Mouse (Mus musculus) spleen, postnatal 4 days (tissue): ENCODE results near the gene Txndc9.

Source experiments
- DNase-seq, 2 experiments: peaks; one replicate each; pipeline ENCODE4 v3.0.0; 2022; ENCODE audit warnings: low spot score in 2 of 2

Gene Txndc9

DNA sequence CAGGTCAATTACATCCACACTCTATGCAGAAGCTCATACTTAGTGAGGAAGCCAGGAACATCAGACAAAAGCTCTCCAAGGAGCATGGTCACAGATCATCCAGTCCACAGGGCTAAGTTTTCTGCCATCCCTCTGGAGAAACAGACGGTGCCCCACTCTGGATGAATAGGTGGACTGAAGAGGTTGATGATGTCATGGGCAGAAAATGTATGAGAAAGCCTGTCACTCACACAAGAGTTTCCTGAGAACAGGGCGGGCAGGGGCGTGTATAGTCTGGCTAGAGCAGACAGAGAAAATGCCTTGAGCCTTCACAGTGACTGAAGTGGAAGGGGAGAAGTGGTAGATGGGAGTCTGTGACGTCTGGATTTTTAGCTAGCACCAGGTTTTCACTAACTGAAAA lies 26.2 kb downstream of the Txndc9 start:
- no peak for DNase-seq

DNA sequence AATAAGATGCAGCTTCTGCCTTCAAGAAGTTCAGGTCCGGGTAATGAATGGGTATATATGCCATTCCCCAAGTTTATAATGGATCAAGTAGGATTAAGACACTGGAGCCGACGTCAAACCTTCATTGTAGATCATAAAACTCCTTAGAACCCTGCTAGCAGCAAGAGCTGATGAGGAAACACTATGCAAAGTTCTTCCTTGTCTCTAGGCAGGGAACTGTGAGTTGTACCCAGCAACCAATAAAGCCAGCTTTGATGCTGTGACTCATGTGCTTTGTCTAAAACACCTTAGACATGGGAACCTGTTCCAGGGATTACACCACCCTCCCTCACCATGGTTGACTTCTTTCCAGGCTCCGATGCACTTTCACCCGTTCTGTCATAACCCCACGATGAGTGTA lies 28.9 kb downstream of the Txndc9 start:
- no peak for DNase-seq

DNA sequence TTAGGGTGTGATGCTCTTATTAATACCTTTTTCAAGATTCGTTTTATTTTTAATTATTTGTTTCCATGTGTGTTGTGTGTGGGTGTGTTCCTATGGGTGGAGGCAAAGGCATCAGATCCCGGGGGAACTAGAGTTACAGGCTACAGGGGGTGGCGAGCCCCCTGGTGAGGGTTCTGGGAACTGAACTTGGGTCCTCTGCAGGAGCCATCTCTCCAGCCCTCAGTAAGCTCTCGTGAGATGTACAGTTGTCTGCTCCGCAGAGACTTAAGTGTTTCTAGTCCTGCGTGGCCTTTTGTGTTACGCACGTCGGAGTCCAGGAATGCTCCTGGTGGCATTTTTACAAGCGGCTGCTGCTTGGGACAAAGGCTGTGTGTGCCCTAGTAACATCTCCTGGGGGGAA lies 32.1 kb downstream of the Txndc9 start:
- DNase-seq = no peak

DNA sequence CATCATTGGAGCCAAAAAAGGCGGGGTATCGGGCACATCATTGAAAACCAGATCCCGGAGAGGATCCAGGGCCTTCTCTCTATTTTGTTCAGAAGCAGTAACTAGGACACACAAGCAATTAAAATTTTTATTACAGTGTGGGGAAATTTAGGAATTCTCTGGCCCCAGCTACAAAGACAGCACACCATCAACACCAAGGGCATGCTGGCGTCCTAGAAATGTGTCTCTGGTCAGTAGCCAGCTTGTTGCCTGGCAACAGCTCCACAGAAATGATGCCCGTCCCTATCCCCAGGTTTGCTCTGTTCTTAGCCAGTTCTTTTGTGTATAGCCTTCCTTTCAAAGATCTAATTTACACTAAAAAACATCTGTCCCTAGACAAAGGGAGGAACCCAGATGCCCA lies 38.2 kb downstream of the Txndc9 start:
- DNase-seq = no peak

DNA sequence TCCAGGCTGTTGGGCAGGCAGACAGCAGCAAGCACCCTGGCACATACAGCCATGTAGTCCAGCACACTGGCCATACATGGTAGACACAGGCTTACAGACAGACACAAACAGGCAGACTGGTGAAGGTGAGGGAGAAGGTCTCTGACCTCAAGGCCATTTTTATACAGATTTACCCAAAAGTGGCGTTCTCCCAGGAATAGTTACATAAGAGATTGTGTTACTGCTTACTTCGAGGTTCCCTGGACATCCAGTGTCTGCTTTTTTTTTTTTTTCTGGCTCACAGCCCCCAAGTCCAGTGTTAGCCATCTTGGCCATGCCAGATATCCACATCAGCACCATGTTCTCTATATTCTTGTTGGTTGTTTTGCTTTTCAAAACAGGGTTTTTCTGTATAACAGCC lies 39.2 kb downstream of the Txndc9 start:
- DNase-seq = no peak

DNA sequence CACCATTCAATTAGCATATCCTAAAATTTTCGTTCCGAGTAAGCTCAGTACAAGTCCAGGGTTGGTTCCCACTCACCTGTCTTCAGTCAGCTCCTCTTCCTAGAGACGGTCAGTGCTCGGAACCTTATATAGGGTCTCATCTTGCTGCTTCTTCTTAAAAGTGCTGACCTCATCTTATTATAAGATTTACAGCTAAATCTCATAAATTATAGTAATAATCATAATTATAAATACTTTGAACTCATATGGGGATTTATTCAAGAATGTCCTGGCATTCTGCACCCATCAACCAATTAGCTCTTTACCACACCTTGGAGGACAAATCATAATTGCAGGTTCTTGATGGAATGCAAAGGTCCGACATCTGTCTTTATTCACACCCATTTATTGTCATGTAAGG lies 40.0 kb downstream of the Txndc9 start, which contains the start of gene Lyg1:
Gene Lyg1 (minus strand): TSS at position 101 of the 400 bp plus-strand sequence.
- DNase-seq = no peak

DNA sequence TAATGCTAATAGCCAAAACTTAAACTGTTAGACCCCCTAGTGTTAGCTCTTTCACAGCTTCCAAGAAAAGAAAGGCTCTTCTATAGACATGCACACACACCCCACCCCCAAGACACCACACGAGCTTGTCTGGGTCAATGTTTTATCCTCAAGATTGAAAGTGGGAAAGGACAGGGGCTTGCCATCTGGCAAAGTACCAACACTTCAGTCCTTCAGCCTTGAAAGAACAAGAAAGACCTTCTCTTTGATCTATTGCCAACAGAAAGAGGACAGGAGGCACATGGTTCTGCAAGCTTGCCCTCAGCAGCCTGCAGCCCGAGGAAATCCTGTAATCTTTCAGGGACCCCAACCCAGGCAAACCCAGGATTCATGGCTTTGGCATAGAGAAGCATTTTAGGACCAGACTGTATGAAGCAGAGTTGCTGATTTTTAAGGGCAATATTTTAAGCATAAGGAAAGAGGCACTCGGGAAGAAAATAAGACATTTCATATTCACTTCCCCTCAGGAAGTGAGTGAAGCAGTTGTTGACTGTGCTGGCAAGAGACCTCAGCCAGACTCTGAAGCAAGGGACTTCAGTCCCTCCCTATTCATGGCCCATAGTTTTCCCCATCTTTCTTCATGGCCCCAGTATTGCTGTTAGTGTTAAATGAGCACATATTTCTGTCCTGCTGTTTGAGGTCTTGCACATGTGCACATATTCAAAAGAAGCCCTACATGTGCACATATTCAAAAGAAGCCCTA lies 40.8 kb downstream of the Txndc9 start:
- DNase-seq = no peak

DNA sequence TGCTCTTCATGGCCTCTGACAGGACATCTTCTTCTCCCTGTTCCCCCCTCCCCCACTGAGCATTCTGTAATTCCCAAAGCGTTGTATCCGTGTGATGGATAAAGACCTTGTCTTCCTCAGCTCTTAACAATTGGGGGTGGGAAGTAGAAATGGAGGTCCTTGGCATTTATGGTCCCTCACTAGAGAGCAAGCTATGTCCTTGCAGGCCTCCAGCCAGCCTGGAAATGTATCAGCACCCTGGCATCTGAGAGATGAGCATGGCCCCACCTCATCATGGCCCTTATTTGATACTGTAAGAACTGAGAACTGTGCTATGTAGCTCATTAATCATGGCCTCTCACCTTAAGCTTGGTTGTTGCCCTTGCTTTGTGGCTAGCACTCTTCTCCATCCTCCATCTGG lies 42.4 kb downstream of the Txndc9 start:
- DNase-seq = no peak

DNA sequence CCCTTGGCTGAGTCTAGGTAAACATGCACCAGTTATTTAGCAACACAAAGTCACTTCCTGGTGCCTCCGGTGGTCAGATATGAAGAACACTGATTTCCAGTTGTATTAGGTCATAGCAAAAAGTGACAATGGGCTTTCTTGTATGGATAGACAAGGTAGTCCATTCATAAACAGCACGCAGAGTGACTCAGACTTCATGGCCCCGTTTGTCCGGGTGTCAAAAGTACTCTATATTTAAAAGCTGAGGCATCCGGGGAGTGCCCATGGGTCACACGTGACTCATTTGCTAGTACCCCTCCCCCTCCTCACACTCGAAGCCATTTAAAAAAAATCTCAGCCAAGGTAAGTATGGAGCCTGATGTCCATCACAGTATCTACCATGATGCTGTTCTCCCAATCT lies 42.9 kb downstream of the Txndc9 start:
- DNase-seq = no peak

DNA sequence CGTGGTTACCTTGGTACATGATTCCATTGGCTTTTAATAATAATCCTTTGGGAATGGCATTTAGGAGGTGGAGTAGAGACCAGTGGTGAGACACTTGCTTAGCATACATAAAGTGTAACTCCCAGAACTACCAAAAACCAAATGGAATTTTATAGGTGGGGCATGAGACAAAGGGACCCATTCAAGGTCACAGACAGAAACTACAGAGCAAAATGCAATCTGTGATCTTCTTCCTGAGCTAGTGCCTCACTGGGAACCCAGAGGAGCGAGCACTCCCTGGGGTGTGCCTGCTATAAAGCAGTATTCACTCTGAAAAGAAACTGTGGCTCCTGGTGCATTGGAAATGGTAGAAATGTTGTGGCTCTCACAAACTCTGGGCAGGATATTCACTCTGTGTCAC lies 48.8 kb downstream of the Txndc9 start:
- DNase-seq = no peak
